In the genomic region with DNA sequence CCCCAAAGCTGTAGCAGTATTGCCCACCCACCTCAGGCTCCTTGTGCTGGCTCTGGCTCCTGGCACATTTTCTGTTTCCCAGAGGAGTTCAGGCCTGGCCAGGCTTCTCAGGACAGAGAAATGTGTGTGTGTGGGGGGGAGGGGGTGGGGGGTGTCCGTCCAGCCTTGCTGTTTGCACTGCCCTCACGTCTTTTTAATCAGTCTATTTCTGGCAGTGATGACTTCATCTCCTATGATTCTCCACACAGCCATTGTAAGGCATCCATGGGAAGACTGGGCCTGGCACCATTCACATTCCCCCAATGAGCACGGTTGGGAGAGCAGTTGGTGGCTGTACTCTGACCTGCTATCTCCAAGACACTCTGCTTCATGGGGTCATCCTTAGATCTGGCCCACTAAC, we compare ENCODE assay signal across 11 mouse cellular contexts.
DNase-seq lines count a peak whose midpoint lies in the region; ATAC-seq and TF ChIP-seq lines count a peak whose summit lies in the region.
"Had no signal": no experiment of that assay in that cellular context is flagged by ENCODE, and none has a peak within 500 bp of the region (broad histone marks: within the 10 kb centered on the region; RNA-seq: fewer than 3 reads in every experiment).

No protein-coding gene starts in this region.

- TF ChIP-seq CTCF in gastrocnemius, adult 2 months (IDR thresholded peaks at IDR 0.05), result no peak

- WGBS in intestine, embryonic 16.5 days, result 20% methylated on average over 3 of the region's 3 CpGs
- 17% methylated on average over 3 of the region's 3 CpGs for WGBS in intestine, embryonic 15.5 days
- WGBS in forebrain, embryonic 14.5 days, result 9% methylated on average over 3 of the region's 3 CpGs

- ATAC-seq in intestine, embryonic 16.5 days, result no peak
- no peak for ATAC-seq in intestine, embryonic 15.5 days
- peak; percentile 24 for ATAC-seq in forebrain, embryonic 14.5 days
- no peak for ATAC-seq in granulocyte monocyte progenitor cell, adult 5-6 weeks (replicated peaks; ENCODE audit: poor library complexity, severe bottlenecking)
- ATAC-seq: liver, embryonic 12.5 days had no signal

- peak overlapping the region; percentile 32; the same call in 1 of the 2 replicates for H3K27ac ChIP-seq in gastrocnemius, adult 2 months
- 0 out of 2 replicates have a peak overlapping the region, but pooled peaks have one; percentile 2 for H3K27ac ChIP-seq in intestine, embryonic 16.5 days (ENCODE audit: low read length)
- no peak overlapping the region for H3K27ac ChIP-seq in intestine, embryonic 15.5 days
- H3K27ac ChIP-seq in forebrain, embryonic 14.5 days (ENCODE audit: low read depth, low read length), result peak overlapping the region; percentile 61; the same call in 1 of the 2 replicates
- H3K27ac ChIP-seq: kidney, postnatal 0 days; liver, embryonic 12.5 days; neural tube, embryonic 12.5 days had no signal

- DNase-seq in gastrocnemius, adult 2 months, result no peak
- no peak for DNase-seq in gastrocnemius, postnatal 14 days
- DNase-seq in MN1 (ENCODE audit: low spot score) (peak; percentile 58), liver (no peak)
- DNase-seq in forebrain, embryonic 14.5 days (ENCODE audit: low spot score), result peak; percentile 67

- no peaks in the 10 kb centered on the region for H3K9me3 ChIP-seq in intestine, embryonic 16.5 days (ENCODE audit: control insufficient read depth, low read length)
- no peaks in the 10 kb centered on the region for H3K9me3 ChIP-seq in intestine, embryonic 15.5 days
- no peaks in the 10 kb centered on the region for H3K9me3 ChIP-seq in forebrain, embryonic 14.5 days (replicated peaks; ENCODE audit: control insufficient read depth, low read length)
- H3K9me3 ChIP-seq: liver, embryonic 12.5 days; neural tube, embryonic 12.5 days had no signal

- no peaks in the 10 kb centered on the region for H3K27me3 ChIP-seq in intestine, embryonic 16.5 days (replicated peaks; ENCODE audit: control insufficient read depth, insufficient read depth, low read length)
- H3K27me3 ChIP-seq in intestine, embryonic 15.5 days (replicated peaks), result no peaks in the 10 kb centered on the region
- H3K27me3 ChIP-seq in forebrain, embryonic 14.5 days (replicated peaks; ENCODE audit: control insufficient read depth, insufficient read depth, low read length), result no peaks in the 10 kb centered on the region
- H3K27me3 ChIP-seq: liver, embryonic 12.5 days; neural tube, embryonic 12.5 days had no signal

- H3K9ac ChIP-seq in intestine, embryonic 16.5 days (ENCODE audit: low read depth, low read length), result no peak overlapping the region
- H3K9ac ChIP-seq in intestine, embryonic 15.5 days, result no peak overlapping the region
- H3K9ac ChIP-seq in forebrain, embryonic 14.5 days (ENCODE audit: low read length), result no peak overlapping the region
- H3K9ac ChIP-seq: liver, embryonic 12.5 days; neural tube, embryonic 12.5 days had no signal

- no peak overlapping the region for H3K4me3 ChIP-seq in gastrocnemius, adult 2 months
- no peak overlapping the region for H3K4me3 ChIP-seq in intestine, embryonic 16.5 days (ENCODE audit: low read length)
- no peak overlapping the region for H3K4me3 ChIP-seq in intestine, embryonic 15.5 days (replicated peaks)
- H3K4me3 ChIP-seq in forebrain, embryonic 14.5 days (ENCODE audit: low read depth, low read length), result no peak overlapping the region
- H3K4me3 ChIP-seq: liver, embryonic 12.5 days; neural tube, embryonic 12.5 days had no signal

- intact Hi-C loops in gastrocnemius, adult 2 months (cut with DNase I), result no loop called here
- intact Hi-C loops in gastrocnemius, postnatal 14 days (cut with DNase I; ENCODE audit: low total_unique reads), result no loop called here

- peaks cover 73% of the 10 kb centered on the region for H3K4me1 ChIP-seq in intestine, embryonic 16.5 days (ENCODE audit: control insufficient read depth, insufficient read depth, low read length)
- peaks cover 71% of the 10 kb centered on the region for H3K4me1 ChIP-seq in intestine, embryonic 15.5 days (replicated peaks)
- H3K4me1 ChIP-seq in forebrain, embryonic 14.5 days (ENCODE audit: control insufficient read depth, insufficient read depth, low read length), result peaks cover 79% of the 10 kb centered on the region

- no peak overlapping the region for H3K4me2 ChIP-seq in intestine, embryonic 16.5 days (ENCODE audit: low read depth, low read length)
- H3K4me2 ChIP-seq in intestine, embryonic 15.5 days (replicated peaks), result no peak overlapping the region
- no peak overlapping the region for H3K4me2 ChIP-seq in forebrain, embryonic 14.5 days (ENCODE audit: low read length)
- H3K4me2 ChIP-seq: liver, embryonic 12.5 days; neural tube, embryonic 12.5 days had no signal

- no peaks in the 10 kb centered on the region for H3K36me3 ChIP-seq in intestine, embryonic 16.5 days (ENCODE audit: control insufficient read depth, insufficient read depth, low read length)
- no peaks in the 10 kb centered on the region for H3K36me3 ChIP-seq in intestine, embryonic 15.5 days
- no peaks in the 10 kb centered on the region for H3K36me3 ChIP-seq in forebrain, embryonic 14.5 days (ENCODE audit: control insufficient read depth, insufficient read depth, low read length)
- H3K36me3 ChIP-seq: liver, embryonic 12.5 days; neural tube, embryonic 12.5 days had no signal

Comparison
In these comparisons a context has a peak if more than half of its experiments do, and no peak if none do; other contexts are left out.
1. DNase-seq: peak in MN1 (single experiment) and forebrain, embryonic 14.5 days (single experiment); none in gastrocnemius, adult 2 months (single experiment), gastrocnemius, postnatal 14 days (single experiment) and liver (single experiment).